8 mouse cellular contexts compared by ENCODE assay signal in genomic region chr3:63899309-63899695, GRCm38 (mm10). TPM values are rescaled to one million over a fixed set of nuclear protein-coding genes. Genes with fewer than 3 reads are reported as not detected.
DNase-seq lines count a peak whose midpoint lies in the region; ATAC-seq lines count a peak whose summit lies in the region.

Plch1 (minus strand) TSS chr3:63899472.

- peaks cover 31% of the 10 kb centered on the region for H3K27me3 ChIP-seq in liver, embryonic 15.5 days
- H3K27me3 ChIP-seq in neural tube, embryonic 11.5 days (ENCODE audit: control insufficient read depth, insufficient read depth, low read length), result no peaks in the 10 kb centered on the region

- 0 out of 2 replicates have a peak, but pooled peaks cover 5% of the 10 kb centered on the region for H3K4me1 ChIP-seq in liver, embryonic 15.5 days (replicated peaks)
- H3K4me1 ChIP-seq in neural tube, embryonic 11.5 days (ENCODE audit: control insufficient read depth, insufficient read depth, low read length), result peaks cover 14% of the 10 kb centered on the region; the same call in 1 of the 2 replicates

- H3K9me3 ChIP-seq in liver, embryonic 15.5 days (replicated peaks), result no peaks in the 10 kb centered on the region
- no peaks in the 10 kb centered on the region for H3K9me3 ChIP-seq in neural tube, embryonic 11.5 days (ENCODE audit: control insufficient read depth, low read length)

- H3K9ac ChIP-seq in liver, embryonic 15.5 days, result no peak within 1 kb of the TSS
- H3K9ac ChIP-seq in neural tube, embryonic 11.5 days (ENCODE audit: low read length), result peak within 1 kb of the TSS; percentile 83

- peak within 1 kb of the TSS; percentile 46 for H3K4me3 ChIP-seq in liver, embryonic 15.5 days (replicated peaks)
- peak within 1 kb of the TSS; percentile 83 for H3K4me3 ChIP-seq in neural tube, embryonic 11.5 days (ENCODE audit: low read depth, low read length)

- no peak within 1 kb of the TSS for H3K27ac ChIP-seq in liver, embryonic 15.5 days (replicated peaks)
- peak within 1 kb of the TSS; percentile 91 for H3K27ac ChIP-seq in neural tube, embryonic 11.5 days (ENCODE audit: low read depth, low read length)

- no peaks in the 10 kb centered on the region for H3K36me3 ChIP-seq in liver, embryonic 15.5 days (replicated peaks)
- H3K36me3 ChIP-seq in neural tube, embryonic 11.5 days (ENCODE audit: control insufficient read depth, insufficient read depth, low read length), result no peaks in the 10 kb centered on the region

- peak within 1 kb of the TSS; percentile 74 for H3K4me2 ChIP-seq in liver, embryonic 15.5 days
- H3K4me2 ChIP-seq in neural tube, embryonic 11.5 days (ENCODE audit: low read depth), result peak within 1 kb of the TSS; percentile 85

- under 1% methylated on average over 12 of the region's 12 CpGs for WGBS in liver, embryonic 15.5 days (ENCODE audit: insufficient replicate concordance)
- 1% methylated on average over 12 of the region's 12 CpGs for WGBS in neural tube, embryonic 11.5 days

- peak; percentile 17 for DNase-seq in ovary, postnatal 10 days (ENCODE audit: low spot score)
- no peak for DNase-seq in ovary, adult 18-20 months (ENCODE audit: low spot score)
- peak; percentile 81 to 85 for DNase-seq in cerebellum, postnatal 10 days
- peak; percentile 17 to 25 for DNase-seq in frontal cortex, postnatal 25 days (ENCODE audit: low spot score in 2 of 2)
- peak; percentile 47 for DNase-seq in kidney, adult 9 months
- DNase-seq in neural tube, embryonic 11.5 days (ENCODE audit: low spot score), result peak; percentile 89
- peak; percentile 53 for DNase-seq in urinary bladder, postnatal 14 days (ENCODE audit: low spot score)

- ATAC-seq in liver, embryonic 15.5 days (ENCODE audit: insufficient read depth), result 0 out of 2 replicates have a peak, but pooled peaks have one; percentile 22
- peak; percentile 67 for ATAC-seq in neural tube, embryonic 11.5 days (ENCODE audit: insufficient read depth, low FRiP score, low TSS enrichment)

RNA-seq across cellular contexts. Expression of gene Plch1, which starts in this region (rescaled TPM):
- 0.18 and 0.20 TPM in 2 replicates for polyA plus RNA-seq in liver, embryonic 15.5 days (2015; fragmentation: Nextera tagmentation; extraction: Ambion mirVana)
- 34.4 TPM in 2 replicates for polyA plus RNA-seq in neural tube, embryonic 11.5 days (2014; fragmentation: Nextera tagmentation; extraction: Ambion mirVana)

Comparison
In these comparisons a context has a peak if more than half of its experiments do, and no peak if none do; other contexts are left out.
1. RNA of gene Plch1 (polyA plus RNA-seq): 34.4 TPM in neural tube, embryonic 11.5 days; 0.18 to 0.20 TPM in liver, embryonic 15.5 days; every median in the first group is over 10 times any median in the second.
2. Peak in ATAC-seq, H3K4me3 ChIP-seq and H3K4me2 ChIP-seq in liver, embryonic 15.5 days; RNA of the gene not detected or under 1 TPM.